14 mouse cellular contexts compared by ENCODE assay signal in genomic region chr3:52062389-52063260, GRCm38 (mm10). TPM values are rescaled to one million over a fixed set of nuclear protein-coding genes. Genes with fewer than 3 reads are reported as not detected.
DNase-seq lines count a peak whose midpoint lies in the region; ATAC-seq lines count a peak whose summit lies in the region.
"Had no signal": no experiment of that assay in that cellular context is flagged by ENCODE, and none has a peak within 500 bp of the region (broad histone marks: within the 10 kb centered on the region; RNA-seq: fewer than 3 reads in every experiment).

No protein-coding gene starts in this region.

- no peak overlapping the region for H3K27ac ChIP-seq in embryonic facial prominence, embryonic 14.5 days (replicated peaks; ENCODE audit: low read depth, low read length)
- H3K27ac ChIP-seq in hindbrain, embryonic 15.5 days (replicated peaks), result peak overlapping the region; percentile 73
- H3K27ac ChIP-seq in midbrain, embryonic 15.5 days, result peak overlapping the region; percentile 71
- H3K27ac ChIP-seq: limb, embryonic 12.5 days had no signal

- peak; percentile 23; the same call in 1 of the 2 replicates for ATAC-seq in embryonic facial prominence, embryonic 14.5 days (ENCODE audit: low read depth)
- ATAC-seq in hindbrain, embryonic 15.5 days (ENCODE audit: low FRiP score, low read depth), result peak; percentile 14; the same call in 1 of the 2 replicates
- peak; percentile 61 for ATAC-seq in midbrain, embryonic 15.5 days (replicated peaks)

- no peaks in the 10 kb centered on the region for H3K27me3 ChIP-seq in embryonic facial prominence, embryonic 14.5 days (replicated peaks; ENCODE audit: control insufficient read depth, insufficient read depth, low read length)
- no peaks in the 10 kb centered on the region for H3K27me3 ChIP-seq in hindbrain, embryonic 15.5 days
- H3K27me3 ChIP-seq in midbrain, embryonic 15.5 days (replicated peaks), result no peaks in the 10 kb centered on the region
- H3K27me3 ChIP-seq: limb, embryonic 12.5 days had no signal

- no peak overlapping the region for H3K9ac ChIP-seq in embryonic facial prominence, embryonic 14.5 days (ENCODE audit: low read depth, low read length)
- H3K9ac ChIP-seq in hindbrain, embryonic 15.5 days, result no peak overlapping the region
- no peak overlapping the region for H3K9ac ChIP-seq in midbrain, embryonic 15.5 days
- H3K9ac ChIP-seq: limb, embryonic 12.5 days had no signal

- no peak overlapping the region for H3K4me2 ChIP-seq in embryonic facial prominence, embryonic 14.5 days (ENCODE audit: low read depth, low read length)
- H3K4me2 ChIP-seq in hindbrain, embryonic 15.5 days, result peak overlapping the region; percentile 5; the same call in 1 of the 2 replicates
- H3K4me2 ChIP-seq in midbrain, embryonic 15.5 days, result peak overlapping the region; percentile 25
- H3K4me2 ChIP-seq: limb, embryonic 12.5 days had no signal

- H3K4me3 ChIP-seq in embryonic facial prominence, embryonic 14.5 days (ENCODE audit: low read depth, low read length), result no peak overlapping the region
- H3K4me3 ChIP-seq in hindbrain, embryonic 15.5 days, result no peak overlapping the region
- H3K4me3 ChIP-seq in midbrain, embryonic 15.5 days, result no peak overlapping the region
- H3K4me3 ChIP-seq: limb, embryonic 12.5 days had no signal

- H3K9me3 ChIP-seq in embryonic facial prominence, embryonic 14.5 days (ENCODE audit: control insufficient read depth, low read length), result no peaks in the 10 kb centered on the region
- H3K9me3 ChIP-seq in hindbrain, embryonic 15.5 days, result no peaks in the 10 kb centered on the region
- no peaks in the 10 kb centered on the region for H3K9me3 ChIP-seq in midbrain, embryonic 15.5 days
- H3K9me3 ChIP-seq: G1E; limb, embryonic 12.5 days had no signal

- no peaks in the 10 kb centered on the region for H3K4me1 ChIP-seq in embryonic facial prominence, embryonic 14.5 days (ENCODE audit: control insufficient read depth, insufficient read depth, low read length)
- peaks cover 21% of the 10 kb centered on the region for H3K4me1 ChIP-seq in hindbrain, embryonic 15.5 days (replicated peaks)
- peaks cover 17% of the 10 kb centered on the region for H3K4me1 ChIP-seq in midbrain, embryonic 15.5 days

- H3K36me3 ChIP-seq in embryonic facial prominence, embryonic 14.5 days (ENCODE audit: control insufficient read depth, insufficient read depth, low read length), result no peaks in the 10 kb centered on the region
- no peaks in the 10 kb centered on the region for H3K36me3 ChIP-seq in hindbrain, embryonic 15.5 days
- no peaks in the 10 kb centered on the region for H3K36me3 ChIP-seq in midbrain, embryonic 15.5 days (replicated peaks)
- H3K36me3 ChIP-seq: G1E; limb, embryonic 12.5 days had no signal

- peak; percentile 32 for DNase-seq in adrenal gland, postnatal 14 days
- DNase-seq in adrenal gland, postnatal 36 days, result no peak
- no peak for DNase-seq in embryonic facial prominence, embryonic 14.5 days (ENCODE audit: low spot score)
- DNase-seq in heart, adult 8-10 months (ENCODE audit: low spot score), result no peak
- DNase-seq in spleen, postnatal 4 days (ENCODE audit: low spot score in 2 of 2), result no peak
- no peak for DNase-seq in liver
- DNase-seq: adrenal gland, adult 2 months; cerebellum, adult 8-10 months; gastrocnemius, postnatal 36 days; right cerebral cortex, postnatal 14 days had no signal

- WGBS in embryonic facial prominence, embryonic 14.5 days, result 57% methylated on average over 11 of the region's 11 CpGs
- 35% methylated on average over 11 of the region's 11 CpGs for WGBS in hindbrain, embryonic 15.5 days
- 35% methylated on average over 11 of the region's 11 CpGs for WGBS in midbrain, embryonic 15.5 days

RNA-seq across cellular contexts. Expression of gene Maml3, which starts 42.3 kb away (rescaled TPM):
- total RNA-seq in adrenal gland, postnatal 14 days (2021), result 8.8 and 10.2 TPM in 2 replicates
- 1 to 10 TPM; 7.6 to 9.9 TPM for total RNA-seq in adrenal gland, postnatal 36 days (2021)
- polyA plus RNA-seq in embryonic facial prominence, embryonic 14.5 days (2014; fragmentation: Nextera tagmentation; extraction: Ambion mirVana), result 4.8 and 5.1 TPM in 2 replicates
- 7.7 and 7.8 TPM in 2 replicates for polyA plus RNA-seq in hindbrain, embryonic 15.5 days (2015; fragmentation: Nextera tagmentation; extraction: Ambion mirVana)
- polyA plus RNA-seq in midbrain, embryonic 15.5 days (2015; fragmentation: Nextera tagmentation; extraction: Ambion mirVana), result 7.7 and 8.6 TPM in 2 replicates
- 1 to 10 TPM; 1.9 to 3.3 (median 2.7) TPM for total RNA-seq in heart, adult 8-10 months (2022)
